Mouse (Mus musculus): ENCODE measurements around the gene Bcl11a. TPM values are rescaled to one million over a fixed set of nuclear protein-coding genes. Genes with fewer than 3 reads are reported as not detected.

Gene Bcl11a
- total RNA-seq, 1 experiment: 3.1 TPM

GRCm38 (mm10) chr11:24109388-24109787 lies 31.5 kb downstream of the Bcl11a start:
- H3K36me3 ChIP-seq (ENCODE audit: control insufficient read depth, insufficient read depth, low read length, poor library complexity, severe bottlenecking): no peaks in the 10 kb centered on the region
- no peaks in the 10 kb centered on the region for H3K9me3 ChIP-seq (ENCODE audit: control insufficient read depth, insufficient read depth, low read depth, low read length)
- H3K27ac ChIP-seq (ENCODE audit: insufficient read depth, low read depth, low read length, poor library complexity, severe bottlenecking): no peak overlapping the region
- peaks cover 11 to 17% of the 10 kb centered on the region in 2 experiments; a peak in 3 of 4 replicates for H3K4me1 ChIP-seq (ENCODE audit: control insufficient read depth in 2 of 2, insufficient read depth in 2 of 2, low read length in 2 of 2, poor library complexity in 1 of 2)
- in situ Hi-C loops (cut with MboI; ENCODE audit: low sequenced_read_pairs in 2 of 2, unreplicated experiment in 2 of 2): no loop called here
- H3K9ac ChIP-seq (ENCODE audit: insufficient read depth, low read depth, low read length, poor library complexity, severe bottlenecking): no peak overlapping the region
- H3K4me3 ChIP-seq (ENCODE audit: insufficient read depth in 1 of 2, low read depth in 1 of 2, low read length in 2 of 2, poor library complexity in 1 of 2, severe bottlenecking in 1 of 2): no peak overlapping the region
- no peak for DNase-seq (ENCODE audit: low read depth, low spot score)
- TF ChIP-seq MAFK (IDR thresholded peaks at IDR 0.05; ENCODE audit: insufficient read depth, low read depth, low read length) (no peak), CHD2 (IDR thresholded peaks at IDR 0.05; ENCODE audit: low read depth, low read length) (no peak), ZC3H11A (IDR thresholded peaks at IDR 0.05; ENCODE audit: borderline replicate concordance, low read depth, low read length) (no peak), HCFC1 (IDR thresholded peaks at IDR 0.05; ENCODE audit: borderline replicate concordance, insufficient read depth, low read length) (no peak), ZNF384 (IDR thresholded peaks at IDR 0.05; ENCODE audit: low read depth, low read length) (no peak)

GRCm38 (mm10) chr11:24110113-24110512 lies 32.3 kb downstream of the Bcl11a start:
- Histone ChIP-seq H3K4me1 (ENCODE audit: control insufficient read depth in 2 of 2, insufficient read depth in 2 of 2, low read length in 2 of 2, poor library complexity in 1 of 2) (peaks cover 11 to 17% of the 10 kb centered on the region in 2 experiments; a peak in 3 of 4 replicates), H3K9ac (ENCODE audit: insufficient read depth, low read depth, low read length, poor library complexity, severe bottlenecking) (no peak overlapping the region), H3K27ac (ENCODE audit: insufficient read depth, low read depth, low read length, poor library complexity, severe bottlenecking) (no peak overlapping the region), H3K4me3 (ENCODE audit: insufficient read depth in 1 of 2, low read depth in 1 of 2, low read length in 2 of 2, poor library complexity in 1 of 2, severe bottlenecking in 1 of 2) (no peak overlapping the region), H3K36me3 (ENCODE audit: control insufficient read depth, insufficient read depth, low read length, poor library complexity, severe bottlenecking) (no peaks in the 10 kb centered on the region), H3K9me3 (ENCODE audit: control insufficient read depth, insufficient read depth, low read depth, low read length) (no peaks in the 10 kb centered on the region)
- DNase-seq (ENCODE audit: low read depth, low spot score): no peak
- TF ChIP-seq HCFC1 (IDR thresholded peaks at IDR 0.05; ENCODE audit: borderline replicate concordance, insufficient read depth, low read length) (no peak), CHD2 (IDR thresholded peaks at IDR 0.05; ENCODE audit: low read depth, low read length) (no peak), MAFK (IDR thresholded peaks at IDR 0.05; ENCODE audit: insufficient read depth, low read depth, low read length) (no peak), ZC3H11A (IDR thresholded peaks at IDR 0.05; ENCODE audit: borderline replicate concordance, low read depth, low read length) (no peak), ZNF384 (IDR thresholded peaks at IDR 0.05; ENCODE audit: low read depth, low read length) (no peak)
- in situ Hi-C loops (cut with MboI; ENCODE audit: low sequenced_read_pairs in 2 of 2, unreplicated experiment in 2 of 2): no loop called here

GRCm38 (mm10) chr11:24111720-24112119 lies 33.9 kb downstream of the Bcl11a start:
- TF ChIP-seq ZC3H11A (IDR thresholded peaks at IDR 0.05; ENCODE audit: borderline replicate concordance, low read depth, low read length): no peak
- TF ChIP-seq ZNF384 (IDR thresholded peaks at IDR 0.05; ENCODE audit: low read depth, low read length): no peak
- no peak for TF ChIP-seq CHD2 (IDR thresholded peaks at IDR 0.05; ENCODE audit: low read depth, low read length)
- TF ChIP-seq HCFC1 (IDR thresholded peaks at IDR 0.05; ENCODE audit: borderline replicate concordance, insufficient read depth, low read length): no peak
- no peak for TF ChIP-seq MAFK (IDR thresholded peaks at IDR 0.05; ENCODE audit: insufficient read depth, low read depth, low read length)
- Histone ChIP-seq H3K27ac (ENCODE audit: insufficient read depth, low read depth, low read length, poor library complexity, severe bottlenecking) (no peak overlapping the region), H3K9me3 (ENCODE audit: control insufficient read depth, insufficient read depth, low read depth, low read length) (no peaks in the 10 kb centered on the region), H3K4me3 (ENCODE audit: insufficient read depth in 1 of 2, low read depth in 1 of 2, low read length in 2 of 2, poor library complexity in 1 of 2, severe bottlenecking in 1 of 2) (no peak overlapping the region), H3K4me1 (ENCODE audit: control insufficient read depth in 2 of 2, insufficient read depth in 2 of 2, low read length in 2 of 2, poor library complexity in 1 of 2) (peaks cover 11 to 14% of the 10 kb centered on the region in 2 experiments; a peak in 3 of 4 replicates), H3K36me3 (ENCODE audit: control insufficient read depth, insufficient read depth, low read length, poor library complexity, severe bottlenecking) (no peaks in the 10 kb centered on the region), H3K9ac (ENCODE audit: insufficient read depth, low read depth, low read length, poor library complexity, severe bottlenecking) (no peak overlapping the region)
- in situ Hi-C loops (cut with MboI; ENCODE audit: low sequenced_read_pairs in 2 of 2, unreplicated experiment in 2 of 2): no loop called here
- no peak for DNase-seq (ENCODE audit: low read depth, low spot score)

- DNase-seq (ENCODE audit: low read depth, low spot score): no peak
- TF ChIP-seq ZC3H11A (IDR thresholded peaks at IDR 0.05; ENCODE audit: borderline replicate concordance, low read depth, low read length) (no peak), CHD2 (IDR thresholded peaks at IDR 0.05; ENCODE audit: low read depth, low read length) (no peak), MAFK (IDR thresholded peaks at IDR 0.05; ENCODE audit: insufficient read depth, low read depth, low read length) (no peak), ZNF384 (IDR thresholded peaks at IDR 0.05; ENCODE audit: low read depth, low read length) (no peak), HCFC1 (IDR thresholded peaks at IDR 0.05; ENCODE audit: borderline replicate concordance, insufficient read depth, low read length) (no peak)
- Histone ChIP-seq H3K9me3 (ENCODE audit: control insufficient read depth, insufficient read depth, low read depth, low read length) (no peaks in the 10 kb centered on the region), H3K36me3 (ENCODE audit: control insufficient read depth, insufficient read depth, low read length, poor library complexity, severe bottlenecking) (no peaks in the 10 kb centered on the region), H3K27ac (ENCODE audit: insufficient read depth, low read depth, low read length, poor library complexity, severe bottlenecking) (no peak overlapping the region), H3K4me3 (ENCODE audit: insufficient read depth in 1 of 2, low read depth in 1 of 2, low read length in 2 of 2, poor library complexity in 1 of 2, severe bottlenecking in 1 of 2) (no peak overlapping the region), H3K9ac (ENCODE audit: insufficient read depth, low read depth, low read length, poor library complexity, severe bottlenecking) (no peak overlapping the region), H3K4me1 (ENCODE audit: control insufficient read depth in 2 of 2, insufficient read depth in 2 of 2, low read length in 2 of 2, poor library complexity in 1 of 2) (peaks cover 10 to 11% of the 10 kb centered on the region in 2 experiments; a peak in 3 of 4 replicates)
- in situ Hi-C loops (cut with MboI; ENCODE audit: low sequenced_read_pairs in 2 of 2, unreplicated experiment in 2 of 2): no loop called here
Observed at GRCm38 (mm10) chr11:24115017-24115752, 37.3 kb downstream of the Bcl11a start.

All from ES-E14 (cell line).